In genomic region chr14:54340836-54341235, GRCm38 (mm10) we compare ENCODE assay signal across 24 mouse cellular contexts. TPM values are rescaled to one million over a fixed set of nuclear protein-coding genes. Genes with fewer than 3 reads are reported as not detected.
A peak's percentile ranks its signal among the peaks of the same experiment; 100 is the strongest.
DNase-seq lines count a peak whose midpoint lies in the region; TF ChIP-seq lines count a peak whose summit lies in the region.
"Had no signal": no experiment of that assay in that cellular context is flagged by ENCODE, and none has a peak within 500 bp of the region (broad histone marks: within the 10 kb centered on the region; RNA-seq: fewer than 3 reads in every experiment).

No protein-coding gene starts in this region.

- no peaks in the 10 kb centered on the region for H3K36me3 ChIP-seq in ES-Bruce4 (ENCODE audit: control insufficient read depth, insufficient read depth, low read length, poor library complexity, severe bottlenecking)
- no peaks in the 10 kb centered on the region for H3K36me3 ChIP-seq in myocyte (ENCODE audit: control insufficient read depth, insufficient read depth)
- H3K36me3 ChIP-seq: embryonic facial prominence, embryonic 13.5 days; embryonic facial prominence, embryonic 15.5 days; forebrain, embryonic 15.5 days had no signal

- H3K27me3 ChIP-seq in ES-Bruce4 (ENCODE audit: control insufficient read depth, insufficient read depth, low read length, poor library complexity, severe bottlenecking) (no peaks in the 10 kb centered on the region), myocyte (ENCODE audit: control insufficient read depth, insufficient read depth, insufficient read length) (no peaks in the 10 kb centered on the region)
- H3K27me3 ChIP-seq: embryonic facial prominence, embryonic 13.5 days; embryonic facial prominence, embryonic 15.5 days; forebrain, embryonic 13.5 days; forebrain, embryonic 15.5 days had no signal

- no peak overlapping the region for H3ac ChIP-seq in myocyte (ENCODE audit: control insufficient read depth, insufficient read length)

- no peaks in the 10 kb centered on the region for H3K79me2 ChIP-seq in myocyte (ENCODE audit: control insufficient read depth, insufficient read depth)

- DNase-seq in 3T3-L1 (ENCODE audit: low read depth, low spot score) (peak; percentile 26), ZHBTc4 (ENCODE audit: low read depth, low spot score) (peak; percentile 33), MN1 (ENCODE audit: low spot score) (no peak)
- DNase-seq in neural tube, embryonic 10.5 days (ENCODE audit: extremely low spot score, low spot score): no peak
- no peak for DNase-seq in retina, postnatal 1 day
- DNase-seq: adrenal gland, adult 8-10 months; adrenal gland, postnatal 14 days; adrenal gland, postnatal 36 days; cerebellum, adult 11-12 months; cerebellum, adult 2 months; cerebellum, adult 9-10 months; cerebellum, postnatal 10 days; cerebellum, postnatal 25 days; forebrain, postnatal 0 days had no signal

- TF ChIP-seq EP300 in ES-Bruce4 (IDR thresholded peaks at IDR 0.05; ENCODE audit: insufficient read depth, low read depth, low read length): no peak

- H3K9ac ChIP-seq in ES-Bruce4 (ENCODE audit: low read depth, poor library complexity, severe bottlenecking): no peak overlapping the region
- H3K9ac ChIP-seq: embryonic facial prominence, embryonic 13.5 days; embryonic facial prominence, embryonic 15.5 days; forebrain, embryonic 13.5 days; forebrain, embryonic 15.5 days; forebrain, postnatal 0 days had no signal

- no peak for TF ChIP-seq POLR2A in ES-Bruce4 (IDR thresholded peaks at IDR 0.05; ENCODE audit: insufficient read depth, low read length)
- no peak for TF ChIP-seq POLR2A in myocyte (IDR thresholded peaks at IDR 0.05; ENCODE audit: insufficient read length, low read depth)

- peaks cover 3% of the 10 kb centered on the region for H3K4me1 ChIP-seq in ES-Bruce4 (ENCODE audit: control insufficient read depth, insufficient read depth, low read length)
- H3K4me1 ChIP-seq: embryonic facial prominence, embryonic 13.5 days; embryonic facial prominence, embryonic 15.5 days; forebrain, embryonic 13.5 days; forebrain, embryonic 15.5 days had no signal

- H3K9me3 ChIP-seq in ES-Bruce4 (replicated peaks; ENCODE audit: control insufficient read depth, insufficient read depth, low read length, poor library complexity, severe bottlenecking): peaks cover 6% of the 10 kb centered on the region
- H3K9me3 ChIP-seq: embryonic facial prominence, embryonic 15.5 days; forebrain, embryonic 13.5 days; forebrain, embryonic 15.5 days had no signal

- TF ChIP-seq CTCF in ES-Bruce4 (IDR thresholded peaks at IDR 0.05; ENCODE audit: low read depth, low read length): no peak

- H3K4me3 ChIP-seq in ES-Bruce4 (ENCODE audit: low read depth, low read length) (no peak overlapping the region), myocyte (no peak overlapping the region)
- H3K4me3 ChIP-seq: embryonic facial prominence, embryonic 13.5 days; embryonic facial prominence, embryonic 15.5 days; forebrain, embryonic 13.5 days; forebrain, embryonic 15.5 days had no signal

- peak overlapping the region; percentile 58 for H3K27ac ChIP-seq in ES-Bruce4 (ENCODE audit: insufficient read depth, low read length)
- H3K27ac ChIP-seq: embryonic facial prominence, embryonic 13.5 days; embryonic facial prominence, embryonic 15.5 days; forebrain, embryonic 13.5 days; forebrain, embryonic 15.5 days had no signal

- H3K4me2 ChIP-seq in myocyte (ENCODE audit: low read depth): peak overlapping the region; percentile 5
- H3K4me2 ChIP-seq: embryonic facial prominence, embryonic 13.5 days; embryonic facial prominence, embryonic 15.5 days; forebrain, embryonic 13.5 days; forebrain, embryonic 15.5 days had no signal

TF ChIP-seq in myocyte, 11 proteins besides CTCF, POLR2A, EP300 and RAD21:
- TF ChIP-seq MYOG (IDR thresholded peaks at IDR 0.05; ENCODE audit: control insufficient read depth in 1 of 3, insufficient read depth in 1 of 3, insufficient read length in 2 of 3, low read depth in 2 of 3) (peak in 1 of 3 experiments; percentile 67), USF1 (IDR thresholded peaks at IDR 0.05; ENCODE audit: low read depth) (no peak), E2F4 (IDR thresholded peaks at IDR 0.05; ENCODE audit: insufficient read depth) (no peak), MYOD1 (IDR thresholded peaks at IDR 0.05; ENCODE audit: control insufficient read depth in 1 of 3, insufficient read length in 2 of 3, low read depth in 2 of 3) (peak in 2 of 3 experiments; percentile 23 to 46)

RNA-seq across cellular contexts. Expression of gene Oxa1l, which starts 19.8 kb away (rescaled TPM):
- polyA plus RNA-seq in ES-Bruce4 (2011; ENCODE audit: insufficient read depth, insufficient read length, low read depth, missing spikeins) (86.1 and 96.4 TPM in 2 replicates), myocyte (2012; fragmentation: generic; extraction: Trizol) (68.6 TPM)

RNA-seq across cellular contexts. Expression of gene Olfr49, which starts 56.1 kb away (rescaled TPM):
- polyA plus RNA-seq in ES-Bruce4 (2011; ENCODE audit: insufficient read depth, insufficient read length, low read depth, missing spikeins): not detected in 2 replicates
- not detected for polyA plus RNA-seq in myocyte (2012; fragmentation: generic; extraction: Trizol)
- polyA plus RNA-seq: C2C12; cerebellum, adult 2 months; cortical plate, adult 2 months; embryonic facial prominence, embryonic 11.5 days; embryonic facial prominence, embryonic 13.5 days; forebrain, embryonic 11.5 days; forebrain, embryonic 13.5 days; forebrain, embryonic 15.5 days; forebrain, postnatal 0 days had no signal

Comparison
In these comparisons a context has a peak if more than half of its experiments do, and no peak if none do; other contexts are left out.
1. DNase-seq: peak in 3T3-L1 (single experiment) and ZHBTc4 (single experiment); none in neural tube, embryonic 10.5 days (single experiment), MN1 (single experiment) and retina, postnatal 1 day (single experiment).